Mouse (Mus musculus) brain, adult 2 months (tissue): ENCODE data around the gene Slc50a1.

ENCODE experiments used
- DNase-seq: peaks from one replicate; pipeline ENCODE4 v3.0.0; 2011; ENCODE audit warnings: low read depth, low spot score

Slc50a1 gene

GRCm38 (mm10) chr3:89232614-89233013 lies 37.8 kb downstream of the Slc50a1 start:
- DNase-seq: no peak

GRCm38 (mm10) chr3:89231772-89232275 lies 38.5 kb downstream of the Slc50a1 start:
- DNase-seq: no peak

GRCm38 (mm10) chr3:89231345-89231744 lies 39.0 kb downstream of the Slc50a1 start:
- DNase-seq: no peak

- DNase-seq: no peak
Observed at GRCm38 (mm10) chr3:89230561-89230960, 39.8 kb downstream of the Slc50a1 start.

GRCm38 (mm10) chr3:89229276-89229675 lies 41.1 kb downstream of the Slc50a1 start:
- DNase-seq: no peak

GRCm38 (mm10) chr3:89228836-89229235 lies 41.5 kb downstream of the Slc50a1 start, which contains the start of gene Muc1:
TSS of gene Muc1 (plus strand) at chr3:89229057.
- DNase-seq: no peak

GRCm38 (mm10) chr3:89228180-89228549 lies 42.2 kb downstream of the Slc50a1 start:
- peak; percentile 86 for DNase-seq

- DNase-seq: peak; percentile 96
Observed at GRCm38 (mm10) chr3:89227307-89228179, 42.8 kb downstream of the Slc50a1 start.

- no peak for DNase-seq
Observed at GRCm38 (mm10) chr3:89226900-89227299, 43.5 kb downstream of the Slc50a1 start, which contains the start of gene Mtx1. TSS of gene Mtx1 (minus strand) at chr3:89227088.

GRCm38 (mm10) chr3:89226361-89226760 lies 44.0 kb downstream of the Slc50a1 start:
- DNase-seq: no peak

GRCm38 (mm10) chr3:89225918-89226317 lies 44.5 kb downstream of the Slc50a1 start:
- DNase-seq: peak; percentile 67

GRCm38 (mm10) chr3:89225321-89225815 lies 45.0 kb downstream of the Slc50a1 start:
- DNase-seq: no peak

- DNase-seq: no peak
Observed at GRCm38 (mm10) chr3:89224796-89225195, 45.6 kb downstream of the Slc50a1 start.

- DNase-seq: peak; percentile 56
Observed at GRCm38 (mm10) chr3:89221167-89221566, 49.2 kb downstream of the Slc50a1 start.

GRCm38 (mm10) chr3:89219546-89219945 lies 50.8 kb downstream of the Slc50a1 start:
- DNase-seq: no peak

- no peak for DNase-seq
Observed at GRCm38 (mm10) chr3:89218271-89218670, 52.1 kb downstream of the Slc50a1 start.
